Mouse (Mus musculus): ENCODE measurements around the gene Smc5. TPM values are rescaled to one million over a fixed set of nuclear protein-coding genes. Genes with fewer than 3 reads are reported as not detected.

Gene Smc5
- total RNA-seq, 2 experiments from 2014 or later, result 13.7 to 14.5 TPM

Other genes starting within 250 kb of the Smc5 start
- 100 to 1,000 TPM; 105 to 142 TPM for gene Klf9, start 132.7 kb downstream of the Smc5 start, total RNA-seq (2021)
- 1 to 10 TPM; 1.1 to 2.3 TPM for gene Mamdc2, start 174.5 kb upstream of the Smc5 start, total RNA-seq (2021)